Mouse (Mus musculus) A20 (cell line): ENCODE results near the gene Rrp8.
"Not testable (repeated sequence)": the region's sequence is repeated elsewhere in the genome, so short reads cannot be mapped to it uniquely, and the experiment has no call there.

Experiments used
- DNase-seq: peaks from one replicate; pipeline ENCODE4 v3.0.0-alpha.2; 2011; ENCODE audit warnings: low read depth, low spot score

The Rrp8 gene

GRCm38 (mm10) chr7:105747776-105748175, 10.6 kb upstream of the Rrp8 start:
- no peak for DNase-seq

- peak; percentile 95 for DNase-seq
Measured at GRCm38 (mm10) chr7:105743926-105744590, 6.9 kb upstream of the Rrp8 start, which contains the start of gene Taf10. TSS of gene Taf10 (minus strand) at chr7:105744361.

GRCm38 (mm10) chr7:105743246-105743925, 6.2 kb upstream of the Rrp8 start:
- not testable (repeated sequence) for DNase-seq

GRCm38 (mm10) chr7:105742539-105743215, 5.5 kb upstream of the Rrp8 start:
- not testable (repeated sequence) for DNase-seq

GRCm38 (mm10) chr7:105741978-105742377, 4.8 kb upstream of the Rrp8 start:
- DNase-seq = no peak

GRCm38 (mm10) chr7:105740851-105741250, 3.7 kb upstream of the Rrp8 start:
- no peak for DNase-seq

- no peak for DNase-seq
Measured at GRCm38 (mm10) chr7:105740089-105740795, 3.1 kb upstream of the Rrp8 start.

GRCm38 (mm10) chr7:105738948-105739347, 1.8 kb upstream of the Rrp8 start:
- DNase-seq = peak; percentile 45

- DNase-seq = no peak
Measured at GRCm38 (mm10) chr7:105738286-105738685, 1.1 kb upstream of the Rrp8 start.

- DNase-seq = no peak
Measured at GRCm38 (mm10) chr7:105737648-105738047, 463 bp upstream of the Rrp8 start.

GRCm38 (mm10) chr7:105736264-105736901, 802 bp downstream of the Rrp8 start, which contains the start of gene Ilk:
TSS of gene Ilk (plus strand) at chr7:105736592.
- DNase-seq = peak; percentile 90

GRCm38 (mm10) chr7:105735464-105735863, 1.7 kb downstream of the Rrp8 start:
- DNase-seq = peak; percentile 40

- no peak for DNase-seq
Measured at GRCm38 (mm10) chr7:105734826-105735225, 2.4 kb downstream of the Rrp8 start.

- no peak for DNase-seq
Measured at GRCm38 (mm10) chr7:105733836-105734235, 3.3 kb downstream of the Rrp8 start.

GRCm38 (mm10) chr7:105728701-105729428, 8.3 kb downstream of the Rrp8 start:
- DNase-seq = no peak

- no peak for DNase-seq
Measured at GRCm38 (mm10) chr7:105726980-105727325, 10.2 kb downstream of the Rrp8 start.

- DNase-seq = peak; percentile 63
Measured at GRCm38 (mm10) chr7:105726144-105726979, 10.8 kb downstream of the Rrp8 start.

GRCm38 (mm10) chr7:105721916-105722315, 15.3 kb downstream of the Rrp8 start:
- DNase-seq = no peak

- DNase-seq = peak; percentile 19
Measured at GRCm38 (mm10) chr7:105715366-105715765, 21.8 kb downstream of the Rrp8 start.

- DNase-seq = no peak
Measured at GRCm38 (mm10) chr7:105708733-105709132, 28.5 kb downstream of the Rrp8 start.
